Mouse (Mus musculus): ENCODE measurements around the gene Lrrc26.

The Lrrc26 gene

DNA sequence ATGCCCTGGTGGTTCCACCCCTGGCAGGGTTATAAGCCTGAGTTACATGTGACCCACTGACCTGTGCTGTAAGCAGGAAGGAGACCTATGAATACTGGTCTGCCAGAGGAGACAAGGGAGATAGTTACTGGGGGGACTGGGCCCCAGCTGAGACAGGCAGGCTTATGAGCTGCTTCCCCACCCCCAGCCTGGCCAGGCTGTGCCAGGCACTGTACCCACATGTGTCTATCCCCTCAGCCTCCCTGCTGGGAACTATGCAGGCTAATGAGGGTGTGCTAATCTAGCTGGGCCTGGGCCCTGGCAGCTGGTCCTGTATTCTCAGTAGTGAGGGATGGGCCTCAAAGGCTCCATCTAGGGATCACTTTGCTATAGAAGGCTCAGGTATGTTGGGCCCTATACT is 22.5 kb upstream of the Lrrc26 start:
- no peak for DNase-seq

DNA sequence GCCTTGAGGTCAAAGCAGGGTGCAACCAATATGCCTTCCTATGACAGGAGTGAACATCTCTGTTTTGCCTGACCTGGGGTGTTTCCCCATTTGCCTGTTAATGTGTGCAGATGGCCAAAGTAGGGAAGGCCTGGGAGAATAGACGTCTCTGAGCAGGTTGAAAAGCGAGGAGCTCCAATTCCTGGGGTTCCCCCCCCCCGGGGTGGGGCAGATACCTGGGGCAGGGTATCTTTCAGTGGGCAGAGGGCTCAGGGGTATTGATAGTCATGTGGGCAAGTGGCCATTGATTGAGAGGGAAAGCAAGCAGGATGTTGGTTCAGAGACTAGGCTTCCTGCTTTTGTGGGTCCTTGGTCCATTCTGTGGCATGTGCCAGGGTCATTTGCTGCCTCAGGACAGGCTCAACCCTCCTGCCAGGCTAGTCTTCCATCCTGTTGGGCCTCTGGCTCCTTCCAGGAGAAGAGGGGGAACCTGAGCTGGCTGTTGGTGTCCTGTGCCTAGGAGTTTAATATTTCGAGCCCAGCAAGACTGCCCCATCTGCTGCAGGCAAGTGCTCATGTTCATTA is 21.9 kb upstream of the Lrrc26 start:
- no peak for DNase-seq

DNA sequence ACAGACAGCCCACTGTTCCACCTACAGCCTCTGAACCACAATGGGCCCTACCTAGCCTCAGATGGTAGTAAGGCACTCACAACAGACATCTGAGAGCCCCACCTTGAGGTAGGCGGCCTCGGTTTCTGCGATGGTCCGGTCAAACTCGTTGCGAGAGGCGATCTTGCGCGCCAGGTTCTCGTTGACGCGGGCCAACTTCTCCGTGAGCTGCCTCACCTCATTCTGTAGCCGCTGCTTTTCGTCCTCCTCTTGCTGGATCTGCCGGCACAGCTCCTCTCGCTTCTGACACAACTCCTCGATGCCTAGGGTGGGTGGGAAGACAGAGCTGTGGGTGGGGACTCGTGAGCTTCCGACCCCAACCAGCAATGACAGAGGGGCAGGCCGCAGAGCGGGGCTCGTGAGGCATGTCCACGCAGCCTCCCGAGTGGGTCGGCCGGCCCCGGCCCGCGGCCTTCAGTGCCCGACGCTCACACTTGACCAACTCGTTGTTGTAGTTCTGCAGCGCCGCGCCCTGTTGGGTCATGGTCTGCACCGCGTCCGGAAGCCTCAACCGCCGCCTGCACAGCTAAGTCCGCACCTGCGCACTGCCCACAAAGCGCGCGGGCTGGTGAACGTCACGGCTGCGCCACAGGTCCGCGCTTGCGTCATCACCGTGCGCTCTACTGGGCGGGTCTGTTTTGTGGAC is 17.7 kb upstream of the Lrrc26 start, which contains the start of the genes Ssna1 and Anapc2:
Gene Ssna1 (minus strand): TSS at position 612 of the 685 bp plus-strand sequence.
Gene Anapc2 (plus strand): TSS at position 652 of the 685 bp plus-strand sequence.
- DNase-seq: peak; percentile 97

DNA sequence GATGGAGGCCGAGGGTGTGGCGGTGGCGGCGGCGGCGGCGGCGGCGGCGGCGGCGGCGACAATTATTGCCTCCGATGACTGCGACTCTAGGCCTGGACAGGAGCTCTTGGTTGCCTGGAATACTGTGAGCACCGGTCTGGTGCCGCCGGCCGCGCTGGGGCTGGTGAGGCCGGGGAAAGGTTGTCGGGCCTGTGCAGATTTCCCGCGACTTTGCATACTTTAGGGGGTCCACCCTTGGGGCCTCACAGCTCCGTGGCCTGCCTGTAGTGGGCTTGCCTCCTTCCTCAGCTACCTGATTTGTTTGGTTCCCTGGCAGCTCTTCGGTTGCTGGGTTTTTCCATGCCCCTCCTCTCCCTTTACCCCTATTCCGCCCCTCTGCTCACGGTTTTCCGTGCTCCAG is 17.2 kb upstream of the Lrrc26 start:
- no peak for DNase-seq

DNA sequence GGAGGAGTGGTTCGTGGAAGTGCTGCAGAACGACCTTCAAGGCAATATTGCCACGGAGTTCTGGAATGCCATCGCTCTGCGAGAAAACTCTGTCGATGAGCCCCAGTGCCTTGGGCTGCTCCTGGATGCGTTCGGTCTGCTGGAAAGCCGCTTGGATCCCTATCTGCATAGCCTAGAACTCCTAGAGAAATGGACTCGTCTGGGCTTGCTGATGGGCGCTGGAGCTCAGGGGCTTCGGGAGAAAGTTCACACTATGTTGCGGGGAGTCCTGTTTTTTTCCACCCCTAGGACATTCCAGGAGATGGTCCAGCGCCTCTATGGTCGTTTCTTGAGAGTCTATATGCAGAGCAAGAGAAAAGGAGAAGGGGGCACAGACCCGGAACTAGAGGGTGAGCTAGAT is 16.7 kb upstream of the Lrrc26 start:
- DNase-seq: no peak

DNA sequence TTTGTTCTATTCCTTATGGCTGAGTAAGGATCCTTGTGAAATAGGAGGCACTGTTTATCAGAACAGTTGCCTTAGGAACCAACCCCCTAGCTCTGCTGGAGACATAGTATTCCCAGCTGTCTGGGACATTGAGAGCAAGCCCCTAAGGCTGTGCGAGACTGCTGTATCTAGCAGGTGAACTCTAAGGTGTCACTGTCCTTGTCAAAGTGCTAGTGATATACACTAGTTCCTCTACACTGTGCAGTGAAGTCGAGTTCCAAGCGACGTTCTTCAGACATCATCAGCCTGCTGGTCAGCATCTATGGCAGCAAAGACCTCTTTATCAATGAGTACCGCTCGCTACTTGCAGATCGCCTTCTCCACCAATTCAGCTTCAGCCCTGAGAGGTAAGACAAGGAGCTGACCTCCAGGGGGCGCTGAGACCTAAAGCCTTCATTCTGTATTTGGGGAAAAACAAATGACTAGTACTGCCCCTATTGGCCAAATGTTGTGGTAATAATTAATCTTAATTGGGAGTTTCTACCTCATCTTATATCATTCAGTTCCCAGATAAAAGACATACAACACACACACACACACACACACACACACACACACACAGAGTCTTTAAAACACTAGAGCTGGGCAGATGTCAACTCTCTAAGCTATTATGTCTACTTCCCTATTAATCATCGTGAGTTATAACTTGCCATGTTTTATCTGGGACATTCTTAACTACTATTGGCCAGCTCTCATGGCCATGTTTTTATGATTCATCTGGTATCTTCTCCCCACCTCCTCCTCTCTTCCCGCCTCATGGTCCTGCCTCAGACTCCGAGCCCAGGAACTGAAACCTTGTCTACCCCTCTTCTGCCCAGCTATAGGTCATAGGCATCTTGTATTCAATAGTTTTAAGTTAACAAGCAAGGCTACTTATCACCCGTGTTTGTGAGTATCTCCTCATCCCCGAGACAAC is 10.5 kb upstream of the Lrrc26 start:
- DNase-seq: no peak

DNA sequence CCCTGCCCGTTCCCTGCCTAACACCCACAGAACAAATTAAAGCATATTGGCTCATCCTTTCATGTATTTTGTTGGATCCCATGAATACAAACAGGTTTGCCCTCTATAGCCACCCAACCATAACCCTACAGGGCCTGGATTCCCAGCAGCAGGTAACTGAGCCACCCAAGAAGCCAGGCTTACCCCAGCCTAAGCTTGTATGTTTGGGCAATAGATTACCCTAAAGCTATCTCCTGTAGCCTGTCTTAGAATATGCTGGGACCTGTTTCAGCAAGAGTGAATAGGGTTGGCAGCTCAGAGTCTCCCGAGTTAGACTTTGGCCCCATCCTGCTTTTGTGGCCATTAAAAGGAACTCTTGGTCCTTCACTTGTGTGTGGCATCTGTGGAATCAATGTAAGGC is 4.2 kb upstream of the Lrrc26 start:
- no peak for DNase-seq

DNA sequence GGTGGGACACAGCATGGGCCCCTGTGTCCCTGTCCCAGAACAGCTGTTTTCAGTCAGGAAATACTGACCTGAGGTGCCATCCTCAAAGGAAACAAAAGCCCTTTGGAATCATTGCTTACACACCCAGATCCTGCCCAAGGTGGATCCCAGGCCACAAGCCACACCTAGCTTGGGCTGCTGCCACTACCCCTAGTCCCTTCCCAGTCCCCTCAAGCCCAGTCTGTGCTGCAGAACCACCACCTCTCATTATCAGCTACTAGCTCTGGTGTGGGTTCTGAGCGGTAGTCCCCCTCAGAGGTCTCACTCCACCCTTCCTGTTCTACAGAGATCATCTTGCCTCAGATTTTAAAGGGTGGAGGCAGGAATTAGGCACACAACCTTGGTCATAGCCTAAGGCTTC is 3.4 kb upstream of the Lrrc26 start:
- DNase-seq: peak; percentile 11

DNA sequence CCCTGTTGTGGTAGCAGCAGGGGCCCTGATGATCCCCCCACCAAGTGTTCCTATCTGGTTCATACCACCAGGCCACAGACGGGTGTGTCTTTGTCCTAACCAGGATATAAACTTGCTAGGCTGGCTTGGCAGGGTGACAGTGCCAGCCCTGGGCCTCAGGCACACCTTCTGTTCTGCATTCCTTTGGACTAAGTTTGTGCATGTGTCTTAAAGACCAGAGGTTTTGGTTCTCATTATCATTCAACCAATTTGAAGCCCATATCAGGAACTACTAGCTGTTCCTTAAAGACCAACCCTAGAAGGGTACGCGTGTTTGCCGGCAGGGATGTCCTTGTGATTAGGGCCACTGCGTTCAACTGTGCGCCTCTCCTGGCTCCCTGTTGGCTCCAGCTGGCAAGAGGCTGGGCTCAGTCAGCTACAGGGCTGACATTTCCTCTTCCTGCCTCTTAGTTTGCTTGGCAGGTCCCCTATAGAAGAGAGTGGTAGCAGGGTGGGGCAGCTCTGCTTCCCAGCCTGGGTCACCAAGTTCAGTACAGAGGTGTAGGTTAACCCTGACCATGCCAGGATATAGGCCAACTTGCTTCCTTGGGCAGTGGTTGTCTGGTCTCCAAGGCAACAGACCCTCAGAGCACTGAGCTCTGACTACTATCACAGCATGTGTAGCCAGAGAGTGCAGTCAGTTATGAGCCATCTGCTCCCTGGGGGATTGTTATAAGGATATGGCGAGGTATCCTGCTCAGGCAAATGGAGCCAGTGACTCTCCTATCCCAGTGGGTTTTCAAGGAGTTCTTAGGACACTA is 2.7 kb upstream of the Lrrc26 start:
- peak; percentile 15 for DNase-seq

DNA sequence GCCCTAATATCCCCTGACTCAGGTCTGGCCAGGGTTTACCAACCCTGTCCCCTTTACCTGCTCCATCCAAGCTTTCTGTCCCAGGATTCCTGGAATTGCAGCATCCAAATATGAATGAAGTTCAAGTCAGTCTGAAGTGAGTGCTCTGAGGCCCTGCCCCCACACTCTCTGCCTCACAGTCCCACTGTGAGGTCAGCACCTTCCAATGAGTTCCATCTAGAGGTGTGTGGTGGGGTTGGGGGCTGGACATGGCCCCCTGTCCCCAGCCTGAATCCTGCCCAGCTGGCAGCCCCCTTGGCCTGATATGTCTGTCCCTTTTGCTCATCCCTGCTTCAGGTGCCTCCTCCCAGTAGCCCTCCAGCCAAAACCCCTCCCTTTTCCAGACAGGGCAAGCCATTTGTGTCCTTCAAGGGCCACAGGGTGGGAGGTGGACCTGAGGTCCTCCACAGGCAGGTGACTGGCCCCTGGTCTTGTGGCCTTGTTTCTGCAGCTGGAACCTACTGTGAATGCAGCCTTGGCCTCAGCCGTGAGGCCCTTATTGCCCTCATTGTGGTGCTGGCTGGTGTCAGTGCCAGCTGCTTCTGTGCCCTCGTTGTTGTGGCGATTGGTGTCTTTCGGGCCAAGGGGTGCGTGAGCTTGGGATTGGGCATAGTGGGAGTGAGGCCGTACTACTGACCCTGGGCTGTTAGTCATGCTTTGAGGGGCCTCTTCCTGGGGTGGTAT is 1.6 kb upstream of the Lrrc26 start, which contains the start of gene Tmem210:
Gene Tmem210 (plus strand): TSS at position 219 of the 723 bp plus-strand sequence.
- peak; percentile 19 for DNase-seq

DNA sequence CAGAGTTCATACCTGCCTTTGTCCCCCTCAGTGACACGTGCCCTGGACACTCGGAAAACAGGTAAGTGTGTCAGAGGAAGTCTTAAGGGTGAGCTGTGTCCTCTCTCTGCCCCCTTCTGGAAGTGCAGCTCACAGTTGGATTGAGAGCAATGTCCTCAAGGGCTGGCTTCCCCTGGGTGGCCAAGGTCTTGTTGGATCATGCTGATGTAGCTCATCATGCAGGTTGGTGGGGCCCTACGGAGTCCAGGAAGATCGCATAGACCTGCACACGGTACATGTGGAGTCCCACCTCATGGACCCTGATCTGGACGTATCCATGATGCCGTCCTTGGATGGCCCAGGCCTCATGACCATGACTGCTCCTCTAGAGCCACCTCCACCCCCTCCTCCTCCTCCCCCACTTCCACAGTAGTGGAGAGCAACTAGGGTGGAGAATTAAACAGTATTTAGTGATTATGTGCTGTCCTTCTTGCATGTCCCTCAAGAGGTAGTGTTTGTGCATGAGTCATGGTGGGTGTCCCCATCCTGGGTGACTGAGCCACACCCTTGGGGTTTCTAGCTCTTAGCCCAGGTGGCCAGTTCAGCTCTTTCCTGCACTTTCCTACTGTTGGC is 875 bp upstream of the Lrrc26 start:
- no peak for DNase-seq

DNA sequence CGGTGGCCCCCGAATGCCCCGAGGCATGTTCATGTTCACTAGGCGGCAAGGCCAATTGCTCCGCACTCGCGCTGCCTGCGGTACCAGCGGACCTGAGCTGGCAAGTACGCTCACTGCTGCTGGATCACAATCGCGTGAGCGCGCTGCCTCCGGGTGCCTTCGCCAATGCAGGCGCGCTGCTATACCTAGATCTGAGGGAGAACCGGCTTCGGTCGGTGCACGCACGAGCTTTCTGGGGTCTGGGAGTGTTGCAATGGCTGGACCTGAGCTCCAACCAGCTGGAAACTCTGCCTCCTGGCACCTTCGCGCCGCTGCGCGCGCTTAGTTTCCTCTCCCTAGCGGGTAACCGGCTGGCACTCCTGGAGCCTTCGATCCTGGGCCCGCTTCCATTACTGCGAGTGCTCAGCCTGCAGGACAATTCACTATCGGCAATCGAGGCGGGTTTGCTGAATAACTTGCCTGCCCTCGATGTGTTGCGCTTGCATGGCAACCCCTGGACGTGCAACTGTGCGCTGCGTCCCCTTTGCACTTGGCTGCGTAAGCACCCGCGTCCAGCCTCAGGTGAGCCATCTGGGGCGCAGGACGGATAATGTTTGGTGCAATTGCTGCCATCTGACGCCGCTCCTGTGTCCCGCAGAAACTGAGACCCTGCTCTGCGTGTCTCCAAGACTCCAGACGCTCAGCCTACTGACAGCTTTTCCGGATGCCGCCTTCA is 543 bp downstream of the Lrrc26 start:
- peak; percentile 79 for DNase-seq

DNA sequence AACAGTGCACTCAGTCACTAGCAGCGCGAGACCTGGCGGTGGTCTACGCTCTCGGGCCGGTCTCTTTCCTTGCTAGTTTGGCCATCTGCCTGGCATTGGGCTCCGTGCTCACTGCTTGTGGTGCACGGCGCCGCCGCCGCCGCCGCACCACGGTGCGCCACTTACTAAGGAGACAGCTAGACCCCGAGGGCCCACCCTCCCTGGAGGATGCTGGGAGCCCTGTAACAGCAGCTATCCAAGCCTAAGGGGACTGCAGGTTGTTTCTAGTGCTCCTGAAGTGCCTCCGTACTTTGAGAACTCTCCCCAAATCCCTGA is 1.1 kb downstream of the Lrrc26 start:
- DNase-seq: peak; percentile 59

DNA sequence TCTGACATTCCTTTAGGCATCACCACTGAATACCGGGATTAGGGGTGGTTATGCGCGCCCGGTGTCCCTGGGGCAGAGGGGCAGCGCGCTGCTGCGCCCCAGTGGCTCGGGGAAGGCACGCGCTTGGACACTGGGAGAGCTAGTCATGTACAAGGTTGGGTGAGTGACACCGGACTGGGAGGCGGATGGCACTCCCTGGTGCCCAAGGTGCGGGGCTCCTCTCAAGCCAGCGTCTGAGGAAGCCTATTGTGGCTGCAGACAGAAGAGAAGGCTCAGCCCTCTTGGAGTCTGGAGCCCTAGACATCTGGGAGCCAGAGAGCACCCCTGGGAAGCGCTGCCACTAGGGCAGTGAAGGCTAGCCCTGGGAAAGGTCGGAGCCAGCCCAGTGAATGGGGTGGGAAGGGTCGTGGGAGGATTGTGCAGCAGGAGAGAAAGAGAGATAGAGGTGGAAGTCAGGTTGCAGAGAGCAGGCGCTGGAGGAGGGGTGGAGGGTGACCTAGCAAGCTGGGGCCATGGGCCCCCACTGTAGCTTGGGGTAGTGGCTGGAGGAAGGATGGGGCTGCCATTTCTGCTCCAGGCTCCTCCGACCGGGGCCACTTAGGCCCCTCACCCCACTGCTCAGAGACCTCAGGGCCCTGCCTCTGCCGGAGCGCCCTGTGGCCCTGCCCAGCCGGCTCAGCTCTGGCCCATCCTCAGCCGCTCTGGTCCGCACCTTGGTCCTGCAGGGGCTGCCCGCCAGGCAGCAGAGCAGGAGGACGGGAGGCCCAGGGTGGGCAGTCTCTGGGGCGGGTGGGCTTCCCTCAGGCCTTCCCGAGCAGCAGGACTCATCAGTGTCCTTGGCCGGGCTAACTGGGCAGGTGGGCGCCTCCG is 1.7 kb downstream of the Lrrc26 start:
- DNase-seq: no peak

DNA sequence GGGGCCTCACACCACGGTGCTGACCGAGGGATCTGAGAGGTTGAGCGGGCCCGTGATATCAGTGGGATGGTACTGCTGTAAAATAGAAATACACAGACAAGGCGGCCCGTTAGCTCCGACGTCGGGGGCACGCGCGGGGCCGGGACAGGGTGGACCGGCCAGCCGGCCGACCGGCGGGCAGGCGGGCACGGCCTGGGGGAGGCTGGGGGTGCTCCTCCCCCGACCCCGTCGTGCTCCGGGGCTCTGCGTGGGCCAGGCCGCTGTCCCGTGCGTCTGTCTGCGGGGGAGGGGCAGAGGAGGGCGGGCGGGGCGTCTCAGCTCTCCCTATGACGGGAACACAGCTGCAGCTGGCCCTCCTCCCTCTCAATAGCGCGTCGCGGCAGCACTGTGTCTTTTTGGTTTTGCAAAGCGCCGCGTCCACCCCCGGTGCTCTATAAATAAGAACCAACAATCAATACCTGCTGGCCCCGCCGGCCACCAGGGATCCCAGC is 2.4 kb downstream of the Lrrc26 start:
- peak; percentile 57 for DNase-seq

DNA sequence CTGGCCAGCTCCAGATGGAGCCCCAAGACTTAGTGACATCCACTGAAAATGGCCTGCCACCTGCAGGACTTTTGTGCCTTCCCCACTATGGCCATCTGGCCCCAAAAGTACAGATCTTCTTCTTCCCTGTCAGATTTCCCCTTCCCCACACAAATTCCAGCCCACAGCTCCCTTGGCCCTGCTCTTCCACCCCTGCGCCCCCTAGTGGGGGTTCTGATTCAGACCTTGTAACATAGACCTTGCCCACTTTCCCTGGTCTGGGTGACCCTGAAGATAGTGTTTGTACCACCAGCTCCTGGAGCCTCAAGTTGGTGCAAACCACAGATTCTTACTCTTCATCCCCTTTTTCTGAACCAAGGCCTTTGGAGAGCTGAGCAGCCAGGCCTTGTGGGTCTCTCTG is 3.1 kb downstream of the Lrrc26 start:
- peak; percentile 64 for DNase-seq

DNA sequence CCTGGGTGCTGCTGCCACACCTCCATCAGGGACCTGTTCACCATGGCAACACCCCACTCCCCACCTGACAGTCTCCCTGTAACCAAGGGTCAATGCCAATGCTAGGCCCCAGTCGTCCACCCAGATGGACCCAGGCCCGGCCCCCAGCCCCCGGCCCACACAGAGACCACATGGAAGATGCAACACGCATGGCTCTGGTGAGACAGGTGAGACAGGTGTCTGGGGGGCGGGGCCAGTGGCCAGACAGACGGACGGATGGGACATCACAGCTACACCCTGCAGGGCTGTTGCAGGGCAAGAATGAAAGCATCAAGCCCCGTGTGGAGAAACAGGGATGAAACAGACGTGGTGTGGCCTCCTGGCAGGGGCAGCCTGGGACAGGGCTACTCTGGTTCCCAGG is 4.0 kb downstream of the Lrrc26 start:
- no peak for DNase-seq

DNA sequence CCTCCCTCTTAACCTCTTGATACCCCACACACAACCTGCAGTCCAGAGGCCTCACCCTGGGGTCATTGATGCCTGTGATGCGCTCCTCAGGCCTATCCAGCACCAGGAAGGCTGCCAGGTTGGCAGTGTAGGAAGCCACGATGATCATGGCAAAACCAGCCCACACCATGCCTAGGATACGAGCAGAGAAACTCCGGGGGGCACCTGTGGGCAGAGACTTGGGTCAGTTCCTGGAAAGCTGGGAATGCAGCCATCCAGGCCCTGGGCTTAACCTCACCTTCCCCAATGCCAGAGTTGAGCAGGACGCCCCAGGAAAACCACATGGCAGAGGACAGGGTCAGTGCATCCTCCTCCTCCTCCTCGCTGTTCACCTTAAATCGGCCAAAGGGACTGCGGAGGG is 7.4 kb downstream of the Lrrc26 start:
- DNase-seq: no peak

DNA sequence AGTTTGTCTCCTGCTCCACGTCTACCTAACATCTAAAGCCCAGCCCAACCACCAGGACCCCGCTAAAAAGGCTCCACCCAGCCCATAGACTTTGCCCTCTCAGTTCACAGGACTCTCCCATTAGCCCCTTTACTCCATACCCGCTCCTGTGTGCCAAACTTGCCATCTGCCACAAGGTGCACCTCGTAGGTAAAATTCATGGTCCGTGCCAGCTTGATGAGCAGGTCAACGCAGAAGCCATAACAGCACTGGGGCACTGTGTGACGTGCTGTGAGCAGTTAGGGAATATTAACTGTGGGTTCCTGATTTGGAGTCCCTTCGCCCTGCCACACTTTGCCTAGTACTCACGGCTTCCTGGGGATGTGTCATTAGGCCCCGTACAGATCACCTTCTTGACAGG is 8.3 kb downstream of the Lrrc26 start:
- DNase-seq: no peak

DNA sequence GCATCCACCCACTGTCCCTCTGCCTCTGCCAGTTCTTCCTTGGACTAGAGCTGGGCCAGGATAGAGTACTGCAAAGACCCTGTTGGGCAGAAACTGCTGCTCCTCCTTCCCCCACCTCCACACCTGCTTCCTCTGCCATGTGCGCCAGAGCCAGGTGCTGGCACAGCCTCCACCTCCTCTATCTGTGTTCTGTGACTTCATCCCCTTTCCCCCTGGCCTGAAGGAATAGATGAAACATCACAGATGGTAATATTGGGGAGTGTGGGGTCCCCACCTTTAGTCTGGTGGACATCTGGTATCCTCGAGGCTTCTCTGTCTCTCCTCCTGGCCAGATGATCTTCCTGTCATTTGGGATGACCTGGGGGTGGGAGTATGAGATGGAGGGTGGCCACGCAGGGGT is 13.7 kb downstream of the Lrrc26 start:
- peak; percentile 4 for DNase-seq
